Mouse (Mus musculus) stomach, embryonic 14.5 days (tissue): ENCODE data around the gene Htt. TPM values are rescaled to one million over a fixed set of nuclear protein-coding genes. Genes with fewer than 3 reads are reported as not detected.
"Not testable (repeated sequence)": the region's sequence is repeated elsewhere in the genome, so short reads cannot be mapped to it uniquely, and the experiment has no call there.

Experiments
- ATAC-seq: fragments of 200-750 bp; cut with Nextera tagmentation; 2 replicates; pipeline ENCODE4 v1.8.0; 2017; ENCODE audit warnings: low read depth, moderate TSS enrichment; ENCODE audit not compliant: insufficient number of reproducible peaks, insufficient read depth, low FRiP score
- H3K27ac ChIP-seq: fragments of 300-500 bp; sonication (generic); 2 replicates; pipeline ENCODE4 v1.5.1; 2014; ENCODE audit warnings: mild to moderate bottlenecking, low read length, moderate library complexity, mixed read lengths
- H3K27me3 ChIP-seq: fragments of 300-500 bp; sonication (generic); 2 replicates; pipeline ENCODE4 v1.6.1; 2014; ENCODE audit warnings: low read length, control low read depth, mixed read lengths; ENCODE audit not compliant: control insufficient read depth, insufficient read depth
- H3K36me3 ChIP-seq: fragments of 300-500 bp; sonication (generic); 2 replicates; pipeline ENCODE4 v1.6.1; 2014; ENCODE audit warnings: mild to moderate bottlenecking, control low read depth, low read length, moderate library complexity, mixed read lengths; ENCODE audit not compliant: control insufficient read depth, insufficient read depth
- H3K4me1 ChIP-seq: fragments of 300-500 bp; sonication (generic); 2 replicates; pipeline ENCODE4 v1.6.1; 2014; ENCODE audit warnings: low read length, control low read depth, mixed read lengths; ENCODE audit not compliant: control insufficient read depth, insufficient read depth
- H3K4me2 ChIP-seq: fragments of 300-500 bp; sonication (generic); replicated peaks from 2 replicates; pipeline ENCODE4 v1.6.1; 2014; ENCODE audit warnings: low read depth, low read length, control low read depth
- H3K4me3 ChIP-seq: fragments of 300-500 bp; sonication (generic); 2 replicates; pipeline ENCODE4 v1.5.1; 2014; ENCODE audit warnings: low read depth, low read length, control low read depth
- H3K9ac ChIP-seq: fragments of 300-500 bp; sonication (generic); replicated peaks from 2 replicates; pipeline ENCODE4 v1.6.1; 2014; ENCODE audit warnings: low read depth, mild to moderate bottlenecking, control low read depth, low read length, moderate library complexity, mixed read lengths
- H3K9me3 ChIP-seq: fragments of 300-500 bp; sonication (generic); 2 replicates; pipeline ENCODE4 v1.6.1; 2016; ENCODE audit warnings: low read depth, low read length, control low read depth; ENCODE audit not compliant: control insufficient read depth
- WGBS: fragments of 180-500 bp; shearing (Covaris S2); extraction: QIAGEN DNeasy Blood & Tissue Kit; methylation state at CpG from one replicate; pipeline ENCODE4 v1.1.7; 2014; 5-methylcytosine and 5-hydroxymethylcytosine counted together
- polyA plus RNA-seq: library from polyadenylated mRNA; unstranded; fragments of >200 nt; fragmentation: Nextera tagmentation; extraction: Ambion mirVana; gene quantifications from 2 replicates; pipeline ENCODE4 v1.2.1, GENCODE M21; 2014

Htt gene
- polyA plus RNA-seq, 1 experiment from 2014 or later: 26.2 TPM

DNA sequence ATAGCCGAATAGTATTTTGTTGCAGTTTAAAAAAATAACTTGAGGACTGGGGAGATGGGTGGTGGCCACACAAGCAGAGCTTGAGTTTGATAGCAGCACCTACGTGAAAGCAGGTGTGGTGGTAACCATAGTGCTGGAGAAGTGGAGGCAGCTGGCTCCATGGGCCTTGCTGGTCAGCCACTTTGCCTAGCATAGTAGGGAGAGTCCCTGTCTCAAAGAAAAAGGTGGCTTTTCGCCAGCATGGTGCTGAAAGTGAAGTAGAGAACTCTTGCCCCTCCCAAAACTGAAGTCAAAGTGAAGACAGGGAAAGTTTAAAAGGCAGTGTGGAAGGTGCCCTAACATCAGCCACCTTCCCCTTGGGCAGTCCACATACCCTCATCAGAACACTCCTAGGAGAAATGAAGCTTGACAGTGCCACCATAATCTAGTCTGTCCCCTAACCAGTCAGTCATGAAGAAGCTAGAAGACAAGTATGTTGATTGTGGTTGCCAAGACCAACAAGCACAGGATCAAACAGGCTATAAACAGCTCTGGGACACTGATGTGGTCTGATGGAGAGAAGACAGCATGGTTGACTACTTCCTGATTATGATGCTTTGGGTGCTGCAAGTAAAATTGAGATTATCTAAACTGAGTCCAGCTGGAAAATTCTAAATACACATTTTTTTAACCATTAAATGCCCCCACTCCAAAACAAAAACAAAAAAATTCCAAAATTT, 61.0 kb downstream of the Htt start:
- Histone ChIP-seq H3K9me3 (no peaks in the 10 kb centered on the region), H3K27me3 (no peaks in the 10 kb centered on the region), H3K36me3 (peaks cover 39% of the 10 kb centered on the region), H3K4me1 (no peaks in the 10 kb centered on the region), H3K9ac (no peak overlapping the region), H3K4me3 (no peak overlapping the region), H3K27ac (no peak overlapping the region), H3K4me2 (no peak overlapping the region)
- no peak for ATAC-seq
- WGBS: 89% methylated on average over 3 of the region's 3 CpGs

DNA sequence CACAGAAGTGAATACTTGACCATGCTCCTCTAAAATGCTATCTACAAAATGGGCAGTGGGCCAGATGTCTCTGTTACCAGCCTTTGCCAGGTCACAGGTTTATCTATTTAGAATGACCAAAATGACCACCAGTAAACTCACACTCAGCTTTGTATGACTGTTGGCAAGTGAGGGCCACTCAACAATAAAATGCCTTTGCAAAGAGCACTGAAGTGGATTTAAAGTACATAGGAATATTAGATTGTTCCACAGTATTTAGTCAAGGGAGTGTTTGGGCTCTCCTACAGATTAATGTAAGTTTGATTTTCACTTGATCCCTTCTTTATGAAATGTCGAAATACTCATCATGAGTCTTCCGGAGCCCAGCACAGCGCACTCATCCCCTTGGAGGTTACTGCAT, 92.5 kb downstream of the Htt start:
- H3K4me2 ChIP-seq: no peak overlapping the region
- H3K4me3 ChIP-seq: no peak overlapping the region
- H3K9me3 ChIP-seq: no peaks in the 10 kb centered on the region
- WGBS: 95% methylated on average over 3 of the region's 3 CpGs
- H3K27ac ChIP-seq: no peak overlapping the region
- peaks cover 27% of the 10 kb centered on the region for H3K36me3 ChIP-seq
- ATAC-seq: no peak
- H3K4me1 ChIP-seq: no peaks in the 10 kb centered on the region
- H3K27me3 ChIP-seq: no peaks in the 10 kb centered on the region
- H3K9ac ChIP-seq: no peak overlapping the region

DNA sequence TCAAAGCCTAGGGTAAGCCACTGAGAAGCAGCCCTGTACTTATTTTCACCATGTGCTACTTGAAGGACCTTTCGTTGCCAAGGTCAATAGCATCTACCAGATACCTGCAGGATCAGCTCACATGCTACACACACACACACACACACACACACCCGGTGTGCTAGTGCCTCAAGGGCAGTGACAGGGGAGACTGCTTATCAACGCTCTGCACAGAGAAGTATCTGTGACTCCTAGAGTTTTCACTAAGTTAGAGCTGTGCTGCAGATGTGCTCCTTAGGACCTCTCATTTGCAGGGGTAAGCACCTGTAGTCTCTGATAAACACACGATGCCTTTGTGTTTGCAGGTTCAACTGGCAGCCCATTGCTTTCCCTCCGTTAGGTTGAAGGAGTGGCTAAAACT, 103.8 kb downstream of the Htt start:
- 90% methylated on average over 5 of the region's 5 CpGs for WGBS
- no peak overlapping the region for H3K9ac ChIP-seq
- H3K4me3 ChIP-seq: no peak overlapping the region
- H3K4me2 ChIP-seq: no peak overlapping the region
- H3K4me1 ChIP-seq: no peaks in the 10 kb centered on the region
- no peaks in the 10 kb centered on the region for H3K27me3 ChIP-seq
- ATAC-seq: no peak
- no peak overlapping the region for H3K27ac ChIP-seq
- H3K36me3 ChIP-seq: peaks cover 32% of the 10 kb centered on the region; the same call in 1 of the 2 replicates
- H3K9me3 ChIP-seq: no peaks in the 10 kb centered on the region

DNA sequence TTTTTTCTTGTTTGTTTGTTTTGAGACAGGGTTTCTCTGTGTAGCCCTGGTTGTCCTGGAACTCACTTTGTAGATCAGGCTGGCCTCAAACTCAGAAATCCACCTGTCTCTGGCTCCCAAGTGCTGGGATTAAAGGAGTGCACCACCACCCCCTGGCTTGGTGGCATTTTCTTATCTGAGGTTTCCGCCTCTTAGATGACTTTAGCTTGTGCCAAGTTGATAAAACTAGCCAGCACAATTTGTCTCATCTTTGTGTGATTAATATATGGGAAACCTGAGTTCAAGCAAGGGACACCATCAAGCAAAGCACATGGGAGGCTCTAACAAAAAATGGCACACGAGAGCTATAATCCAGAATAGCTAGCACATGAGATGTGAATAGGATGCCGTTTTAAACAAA, 118.8 kb downstream of the Htt start:
- peaks cover 52% of the 10 kb centered on the region for H3K36me3 ChIP-seq
- not testable (repeated sequence) for H3K27me3 ChIP-seq, ATAC-seq, H3K4me3 ChIP-seq, H3K9me3 ChIP-seq, H3K4me2 ChIP-seq, H3K9ac ChIP-seq, H3K4me1 ChIP-seq, H3K27ac ChIP-seq
- 90% methylated on average over 3 of the region's 3 CpGs for WGBS

DNA sequence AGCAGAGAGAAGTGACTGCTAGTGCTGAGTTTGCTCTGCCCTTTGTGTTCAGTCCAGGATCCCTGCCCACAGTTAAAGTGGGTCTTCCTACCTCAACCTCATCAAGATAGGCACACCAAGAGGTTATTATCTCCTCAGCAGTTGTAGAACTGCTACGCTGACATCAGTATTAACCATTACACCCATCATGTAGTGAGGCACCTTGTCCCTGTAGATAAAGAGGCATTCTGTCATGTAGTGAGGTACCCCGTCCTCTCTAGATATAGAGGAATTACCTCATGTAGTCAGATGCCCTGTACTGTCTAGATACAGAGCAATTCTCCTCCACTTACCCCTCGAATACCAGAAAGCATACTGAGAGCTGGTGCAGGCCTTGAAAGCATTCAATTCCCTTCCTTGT, 119.5 kb downstream of the Htt start:
- WGBS: 93% methylated on average over 3 of the region's 3 CpGs
- peak; percentile 14; the same call in 1 of the 2 replicates for ATAC-seq
- Histone ChIP-seq H3K27me3 (no peaks in the 10 kb centered on the region), H3K9me3 (no peaks in the 10 kb centered on the region), H3K9ac (no peak overlapping the region), H3K36me3 (peaks cover 49% of the 10 kb centered on the region), H3K4me3 (no peak overlapping the region), H3K4me2 (no peak overlapping the region), H3K4me1 (no peaks in the 10 kb centered on the region), H3K27ac (no peak overlapping the region)

DNA sequence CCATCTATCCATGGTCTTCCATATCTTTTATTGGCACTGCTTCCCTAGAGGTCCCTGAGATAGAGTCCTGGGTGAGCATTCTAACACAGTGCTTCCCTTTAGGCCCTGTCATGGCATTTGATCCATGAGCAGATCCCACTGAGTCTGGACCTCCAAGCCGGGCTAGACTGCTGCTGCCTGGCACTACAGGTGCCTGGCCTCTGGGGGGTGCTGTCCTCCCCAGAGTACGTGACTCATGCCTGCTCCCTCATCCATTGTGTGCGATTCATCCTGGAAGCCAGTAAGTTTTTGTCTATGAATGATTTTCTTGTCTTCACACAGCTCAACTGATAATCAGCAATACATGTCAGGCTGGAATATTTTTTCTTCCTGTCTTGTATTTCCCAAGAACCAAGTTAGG, 123.7 kb downstream of the Htt start:
- WGBS: 85% methylated on average over 3 of the region's 3 CpGs
- Histone ChIP-seq H3K27me3 (no peaks in the 10 kb centered on the region), H3K4me1 (no peaks in the 10 kb centered on the region), H3K9me3 (no peaks in the 10 kb centered on the region), H3K36me3 (peaks cover 39% of the 10 kb centered on the region), H3K27ac (no peak overlapping the region), H3K9ac (no peak overlapping the region), H3K4me3 (no peak overlapping the region), H3K4me2 (no peak overlapping the region)
- ATAC-seq: no peak

DNA sequence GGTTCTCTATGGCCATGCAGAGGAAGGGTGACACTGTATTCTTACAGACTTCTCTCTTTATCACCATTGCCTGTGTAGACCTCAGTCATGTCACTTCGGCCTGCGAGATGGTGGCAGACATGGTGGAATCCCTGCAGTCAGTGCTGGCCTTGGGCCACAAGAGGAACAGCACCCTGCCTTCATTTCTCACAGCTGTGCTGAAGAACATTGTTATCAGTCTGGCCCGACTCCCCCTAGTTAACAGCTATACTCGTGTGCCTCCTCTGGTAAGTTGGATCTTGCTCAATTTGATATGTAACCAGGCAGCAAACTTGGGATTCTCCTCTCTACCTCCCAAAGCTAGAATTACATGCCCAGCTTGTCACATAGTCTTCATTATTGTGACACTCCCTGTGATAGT, 127.7 kb downstream of the Htt start:
- Histone ChIP-seq H3K27ac (no peak overlapping the region), H3K27me3 (no peaks in the 10 kb centered on the region), H3K4me1 (no peaks in the 10 kb centered on the region), H3K36me3 (peaks cover 43% of the 10 kb centered on the region), H3K4me3 (no peak overlapping the region), H3K4me2 (no peak overlapping the region), H3K9ac (no peak overlapping the region), H3K9me3 (no peaks in the 10 kb centered on the region)
- 97% methylated on average over 4 of the region's 4 CpGs for WGBS
- ATAC-seq: no peak

DNA sequence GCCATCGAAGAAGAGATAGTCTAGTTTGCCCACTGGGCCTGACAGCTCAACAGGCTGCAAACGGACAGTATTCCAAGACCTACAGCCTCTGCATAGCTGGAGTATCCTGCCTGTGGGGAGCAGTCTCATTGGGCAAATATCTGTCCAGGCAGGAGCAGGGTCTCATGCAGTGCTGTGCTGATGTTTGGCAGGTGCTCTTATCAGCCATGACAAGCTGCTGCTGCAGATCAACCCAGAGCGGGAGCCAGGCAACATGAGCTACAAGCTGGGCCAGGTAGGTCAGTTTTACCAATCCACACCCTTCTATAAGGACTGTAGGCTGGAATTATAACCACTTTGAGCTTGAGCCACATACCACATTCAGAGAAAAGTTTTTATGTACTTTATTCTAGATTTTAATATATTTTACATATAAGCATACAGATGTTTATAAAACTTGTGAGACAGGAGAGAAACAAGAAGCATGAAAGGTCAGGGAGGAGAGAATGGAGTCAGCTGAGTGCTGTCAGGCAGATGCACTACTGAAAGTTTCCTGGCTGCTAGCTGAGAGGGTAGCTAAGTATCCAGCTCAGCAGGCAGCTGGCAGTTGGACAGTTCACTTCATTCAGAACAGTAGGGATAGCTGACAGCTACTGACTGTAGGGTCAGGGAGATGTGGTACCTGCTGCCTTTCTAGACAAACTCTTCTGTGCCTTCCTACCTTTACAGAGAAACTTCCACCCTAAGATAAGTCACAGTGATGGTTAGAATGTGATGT, 135.3 kb downstream of the Htt start:
- no peak for ATAC-seq
- H3K4me2 ChIP-seq: no peak overlapping the region
- H3K27ac ChIP-seq: no peak overlapping the region
- no peaks in the 10 kb centered on the region for H3K9me3 ChIP-seq
- H3K4me1 ChIP-seq: no peaks in the 10 kb centered on the region
- H3K9ac ChIP-seq: no peak overlapping the region
- peaks cover 44% of the 10 kb centered on the region for H3K36me3 ChIP-seq
- no peaks in the 10 kb centered on the region for H3K27me3 ChIP-seq
- 84% methylated on average over 3 of the region's 3 CpGs for WGBS
- no peak overlapping the region for H3K4me3 ChIP-seq
